Mouse (Mus musculus) limb, embryonic 11.5 days (tissue): ENCODE results near the gene Wdpcp. TPM values are rescaled to one million over a fixed set of nuclear protein-coding genes. Genes with fewer than 3 reads are reported as not detected.

Experiments
- ATAC-seq: fragments of 200-750 bp; cut with Nextera tagmentation; 2 replicates; pipeline ENCODE4 v1.8.0; 2017; ENCODE audit warnings: low read depth; ENCODE audit not compliant: insufficient number of reproducible peaks, low FRiP score, low TSS enrichment
- DNase-seq: peaks from one replicate; pipeline ENCODE4 v3.0.0-alpha.2; 2015; ENCODE audit warnings: low spot score
- H3K27ac ChIP-seq: fragments of 300-500 bp; sonication (generic); replicated peaks from 2 replicates; pipeline ENCODE4 v1.5.1; 2014; ENCODE audit warnings: low read depth, mild to moderate bottlenecking, low read length
- H3K27me3 ChIP-seq: fragments of 300-500 bp; sonication (generic); 2 replicates; pipeline ENCODE4 v1.6.1; 2014; ENCODE audit warnings: mild to moderate bottlenecking, low read length, mixed read lengths; ENCODE audit not compliant: control insufficient read depth, insufficient read depth
- H3K36me3 ChIP-seq: fragments of 300-500 bp; sonication (generic); 2 replicates; pipeline ENCODE4 v1.6.1; 2014; ENCODE audit warnings: mild to moderate bottlenecking, low read length, moderate library complexity, mixed read lengths; ENCODE audit not compliant: control insufficient read depth, insufficient read depth
- H3K4me1 ChIP-seq: fragments of 300-500 bp; sonication (generic); 2 replicates; pipeline ENCODE4 v1.6.1; 2014; ENCODE audit warnings: low read length, mixed read lengths; ENCODE audit not compliant: control insufficient read depth, insufficient read depth
- H3K4me2 ChIP-seq: fragments of 300-500 bp; sonication (generic); 2 replicates; pipeline ENCODE4 v1.6.1; 2014; ENCODE audit warnings: low read depth, mild to moderate bottlenecking, moderate library complexity; ENCODE audit not compliant: severe bottlenecking
- H3K4me3 ChIP-seq: fragments of 300-500 bp; sonication (generic); 2 replicates; pipeline ENCODE4 v1.5.1; 2014; ENCODE audit warnings: low read depth, low read length
- H3K9ac ChIP-seq: fragments of 300-500 bp; sonication (generic); 2 replicates; pipeline ENCODE4 v1.6.1; 2014; ENCODE audit warnings: mild to moderate bottlenecking, low read length
- H3K9me3 ChIP-seq: fragments of 300-500 bp; sonication (generic); 2 replicates; pipeline ENCODE4 v1.6.1; 2016; ENCODE audit warnings: low read length; ENCODE audit not compliant: control insufficient read depth
- WGBS: fragments of 180-500 bp; shearing (Covaris S2); extraction: QIAGEN DNeasy Blood & Tissue Kit; methylation state at CpG from one replicate; pipeline ENCODE4 v1.1.7; 2014; 5-methylcytosine and 5-hydroxymethylcytosine counted together
- polyA plus RNA-seq: library from polyadenylated mRNA; unstranded; fragments of >200 nt; fragmentation: Nextera tagmentation; extraction: Ambion mirVana; gene quantifications from 2 replicates; pipeline ENCODE4 v1.2.1, GENCODE M21; 2014

The Wdpcp gene
- polyA plus RNA-seq, 1 experiment from 2014 or later = 7.5 TPM

DNA sequence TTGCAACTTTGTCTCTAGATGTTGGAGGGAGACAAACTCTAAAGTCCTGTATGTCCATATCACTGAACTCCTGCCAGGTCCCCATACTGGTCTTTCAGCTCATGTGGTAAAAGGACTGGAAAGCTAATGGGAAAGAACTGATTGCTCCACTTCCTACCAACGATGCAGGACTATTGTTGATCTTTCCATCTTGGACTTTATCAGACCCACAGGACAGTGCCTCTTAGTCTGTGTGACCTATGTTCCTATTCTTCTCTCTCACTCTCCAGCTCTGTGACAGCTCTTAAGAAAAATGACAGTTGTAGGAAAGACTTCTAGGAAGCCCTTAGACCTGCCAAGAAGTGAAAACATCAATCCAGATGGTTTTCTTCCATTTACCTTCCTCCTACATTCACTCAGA lies 25.4 kb upstream of the Wdpcp start:
- H3K36me3 ChIP-seq = no peaks in the 10 kb centered on the region
- no peaks in the 10 kb centered on the region for H3K9me3 ChIP-seq
- no peaks in the 10 kb centered on the region for H3K4me1 ChIP-seq
- no peak overlapping the region for H3K27ac ChIP-seq
- 75% methylated on average over 1 of the region's 1 CpGs for WGBS
- no peak overlapping the region for H3K4me3 ChIP-seq
- no peak overlapping the region for H3K4me2 ChIP-seq
- H3K9ac ChIP-seq = no peak overlapping the region
- H3K27me3 ChIP-seq = no peaks in the 10 kb centered on the region
- ATAC-seq = no peak
- no peak for DNase-seq

DNA sequence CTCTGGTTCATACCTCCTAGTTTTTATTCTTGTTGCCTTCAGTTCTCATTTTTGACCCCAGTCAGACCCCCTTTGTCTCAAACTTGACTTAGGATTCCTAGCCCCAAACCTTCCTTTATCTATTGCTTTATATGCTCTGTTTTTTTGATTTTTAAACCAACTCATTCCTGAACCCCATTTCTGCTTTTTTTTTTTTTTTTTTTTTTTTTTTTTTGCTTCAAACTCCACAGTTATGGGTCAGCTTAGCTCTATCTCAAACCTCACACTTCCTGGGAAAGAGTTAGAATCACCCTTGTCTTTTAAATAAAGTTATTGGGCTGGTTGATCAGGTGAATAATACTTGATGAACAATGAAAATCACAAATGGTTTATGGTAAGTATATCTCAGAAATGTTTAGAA lies 24.5 kb upstream of the Wdpcp start:
- no peak overlapping the region for H3K27ac ChIP-seq
- no peak overlapping the region for H3K4me3 ChIP-seq
- H3K4me2 ChIP-seq = no peak overlapping the region
- H3K4me1 ChIP-seq = no peaks in the 10 kb centered on the region
- H3K27me3 ChIP-seq = no peaks in the 10 kb centered on the region
- H3K9ac ChIP-seq = no peak overlapping the region
- no peaks in the 10 kb centered on the region for H3K36me3 ChIP-seq
- no peaks in the 10 kb centered on the region for H3K9me3 ChIP-seq
- DNase-seq (no peak), ATAC-seq (no peak)

DNA sequence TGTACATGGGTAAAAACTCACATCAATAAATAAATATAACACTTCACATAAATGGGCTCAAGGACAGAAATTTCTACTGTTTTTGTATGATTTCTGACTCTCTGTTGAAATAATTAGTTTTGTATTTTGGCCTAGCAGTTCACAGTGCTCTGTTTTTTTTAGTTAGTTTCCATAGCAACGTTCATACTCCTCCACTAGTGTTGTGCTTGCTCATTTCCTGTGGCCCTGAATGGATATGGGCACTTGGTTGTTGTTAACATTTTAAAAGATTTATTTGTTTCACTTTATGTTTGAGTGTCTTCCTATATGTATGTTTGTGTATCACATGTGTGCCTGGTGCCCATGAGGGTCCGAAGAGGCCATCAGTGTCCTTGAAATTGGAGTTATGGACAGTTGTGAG lies 23.0 kb upstream of the Wdpcp start:
- Histone ChIP-seq H3K36me3 (no peaks in the 10 kb centered on the region), H3K9me3 (no peaks in the 10 kb centered on the region), H3K4me3 (no peak overlapping the region), H3K9ac (no peak overlapping the region), H3K4me2 (no peak overlapping the region), H3K27me3 (no peaks in the 10 kb centered on the region), H3K27ac (no peak overlapping the region), H3K4me1 (no peaks in the 10 kb centered on the region)
- WGBS = 91% methylated on average over 2 of the region's 2 CpGs
- DNase-seq (no peak), ATAC-seq (no peak)

DNA sequence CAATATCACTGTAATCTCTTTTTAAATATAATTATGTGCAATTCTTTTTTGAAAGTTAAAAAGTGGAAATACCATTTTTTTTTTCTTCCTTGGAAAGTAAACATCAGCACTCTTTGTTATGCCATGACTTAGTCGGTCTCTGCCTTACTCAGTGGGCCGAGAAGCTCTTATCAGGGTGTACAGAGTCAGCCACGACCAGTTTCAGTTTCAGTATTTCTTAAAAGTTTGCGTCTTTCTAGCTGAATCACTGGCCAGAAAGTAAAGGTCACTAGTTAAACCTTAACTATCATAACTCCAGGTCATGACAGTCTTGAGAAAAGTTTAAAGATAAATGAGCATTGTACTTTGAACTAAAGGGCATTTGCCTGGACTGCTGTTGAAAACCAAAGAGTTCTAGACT lies 22.3 kb upstream of the Wdpcp start:
- 91% methylated on average over 4 of the region's 4 CpGs for WGBS
- Histone ChIP-seq H3K36me3 (no peaks in the 10 kb centered on the region), H3K27ac (no peak overlapping the region), H3K27me3 (no peaks in the 10 kb centered on the region), H3K4me2 (no peak overlapping the region), H3K4me1 (no peaks in the 10 kb centered on the region), H3K9me3 (no peaks in the 10 kb centered on the region), H3K4me3 (no peak overlapping the region), H3K9ac (no peak overlapping the region)
- ATAC-seq = no peak
- DNase-seq = no peak

DNA sequence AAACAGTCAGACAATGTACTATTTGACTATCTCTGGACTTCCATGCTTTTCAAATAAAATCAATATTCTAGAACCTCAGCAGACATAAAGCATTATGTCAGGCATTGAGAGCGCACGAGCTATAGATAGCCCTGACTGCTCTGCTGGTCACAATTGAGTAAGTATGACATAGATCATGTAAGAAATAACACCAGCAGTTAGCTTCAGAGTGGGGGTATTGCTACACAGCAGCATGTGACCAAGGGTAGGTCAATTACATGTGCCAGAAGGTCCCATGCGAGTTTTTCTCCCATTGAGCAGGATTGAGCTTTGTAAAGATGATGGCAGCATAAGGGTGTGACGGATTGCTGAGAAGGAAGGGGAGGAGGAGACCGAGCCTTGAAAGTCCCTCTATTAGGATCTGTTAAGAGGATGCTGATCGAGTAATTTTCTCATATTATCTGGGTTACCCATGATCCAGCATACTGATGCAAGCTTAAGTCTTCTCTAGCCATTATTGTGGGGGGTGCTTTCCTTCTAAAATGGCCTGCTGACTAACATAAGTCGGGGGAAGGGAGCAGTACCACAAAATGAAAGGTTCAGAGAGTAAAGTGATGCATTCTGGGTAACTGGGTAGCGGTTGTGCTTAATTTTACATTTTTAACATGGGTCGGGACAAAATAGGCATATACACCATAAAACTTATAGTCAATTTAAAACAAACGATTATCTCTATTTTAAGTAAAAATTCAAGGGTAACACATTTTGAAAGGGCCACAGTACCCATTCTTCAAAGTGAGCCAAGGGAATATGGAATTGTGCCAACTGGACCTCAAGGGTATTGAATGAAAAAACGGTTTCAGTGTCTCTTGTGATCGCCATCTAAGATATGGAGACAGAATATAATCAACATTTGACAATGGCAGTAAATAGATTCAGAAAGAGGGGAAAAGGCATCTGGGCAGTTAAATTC lies 21.5 kb upstream of the Wdpcp start:
- Histone ChIP-seq H3K27ac (no peak overlapping the region), H3K36me3 (no peaks in the 10 kb centered on the region), H3K4me2 (no peak overlapping the region), H3K4me1 (no peaks in the 10 kb centered on the region), H3K9ac (no peak overlapping the region), H3K4me3 (no peak overlapping the region), H3K9me3 (no peaks in the 10 kb centered on the region), H3K27me3 (no peaks in the 10 kb centered on the region)
- ATAC-seq = no peak
- whole genome bisulfite sequencing = 91% methylated on average over 12 of the region's 12 CpGs
- DNase-seq = no peak

DNA sequence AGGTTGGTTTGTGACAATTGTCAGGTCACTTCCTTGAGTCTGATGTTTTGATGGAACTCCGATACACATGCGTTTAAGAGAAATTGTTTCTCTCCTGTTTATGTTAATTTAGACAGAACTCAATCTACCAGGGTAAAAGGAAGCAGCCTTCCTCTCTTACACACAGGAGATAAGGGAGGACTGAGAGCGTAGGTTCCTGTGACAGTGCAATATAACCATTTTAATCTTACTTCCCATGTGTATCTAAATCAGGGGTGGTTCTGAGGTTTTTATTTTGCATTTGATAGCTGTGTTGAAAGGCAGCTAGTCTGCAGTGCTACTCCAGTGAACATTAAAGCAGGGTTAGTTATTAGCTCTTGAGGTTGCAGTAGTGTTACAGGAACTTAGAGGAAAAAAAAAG lies 20.0 kb upstream of the Wdpcp start:
- H3K27ac ChIP-seq = no peak overlapping the region
- H3K4me1 ChIP-seq = no peaks in the 10 kb centered on the region
- H3K36me3 ChIP-seq = no peaks in the 10 kb centered on the region
- H3K4me2 ChIP-seq = no peak overlapping the region
- H3K9ac ChIP-seq = no peak overlapping the region
- H3K4me3 ChIP-seq = no peak overlapping the region
- ATAC-seq (no peak), DNase-seq (no peak)
- 87% methylated on average over 3 of the region's 3 CpGs for WGBS
- H3K9me3 ChIP-seq = no peaks in the 10 kb centered on the region
- H3K27me3 ChIP-seq = no peaks in the 10 kb centered on the region

DNA sequence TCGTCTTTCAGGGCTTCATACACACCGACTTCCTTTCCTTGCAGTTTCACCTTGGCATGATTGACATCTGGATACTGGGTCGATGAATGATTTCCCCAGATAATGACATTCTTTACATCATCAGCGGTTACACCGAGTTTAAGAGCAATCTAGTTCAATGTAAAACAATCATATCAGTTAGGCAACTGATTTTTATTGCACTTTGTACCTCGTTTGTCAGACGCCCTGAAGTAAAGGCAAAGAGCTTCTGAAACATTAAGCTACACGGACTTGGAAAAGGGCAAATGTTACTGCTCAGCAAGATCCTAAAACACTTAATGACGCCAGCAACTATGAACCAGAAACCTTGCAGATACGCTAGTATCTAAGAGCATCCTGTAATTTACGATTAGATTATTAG lies 12.3 kb upstream of the Wdpcp start:
- 83% methylated on average over 11 of the region's 11 CpGs for WGBS
- no peaks in the 10 kb centered on the region for H3K27me3 ChIP-seq
- H3K9ac ChIP-seq = no peak overlapping the region
- no peak overlapping the region for H3K27ac ChIP-seq
- ATAC-seq = no peak
- DNase-seq = no peak
- H3K4me1 ChIP-seq = no peaks in the 10 kb centered on the region
- no peak overlapping the region for H3K4me3 ChIP-seq
- no peak overlapping the region for H3K4me2 ChIP-seq
- no peaks in the 10 kb centered on the region for H3K9me3 ChIP-seq
- H3K36me3 ChIP-seq = peaks cover 4% of the 10 kb centered on the region

DNA sequence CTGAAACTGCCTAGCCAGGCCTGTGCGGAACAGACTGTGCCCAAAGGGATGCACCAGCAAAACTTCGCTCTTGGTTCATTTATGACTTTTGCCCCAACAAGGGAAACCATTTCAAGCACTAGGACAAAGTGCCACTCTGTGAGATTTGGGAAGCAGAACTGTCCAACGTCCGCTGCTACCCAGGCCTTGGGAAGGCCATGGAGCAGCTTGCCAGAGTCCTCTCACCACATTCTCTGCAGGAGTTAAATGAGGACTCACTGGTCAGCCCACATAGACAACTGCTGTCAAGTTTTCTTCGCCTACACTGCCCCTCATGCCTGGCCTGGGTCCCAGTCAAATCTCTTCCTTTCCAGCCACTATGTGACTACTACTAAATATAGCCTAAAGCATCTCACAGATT lies 10.7 kb upstream of the Wdpcp start:
- DNase-seq (no peak), ATAC-seq (no peak)
- Histone ChIP-seq H3K4me2 (no peak overlapping the region), H3K27me3 (no peaks in the 10 kb centered on the region), H3K4me1 (no peaks in the 10 kb centered on the region), H3K9me3 (no peaks in the 10 kb centered on the region), H3K4me3 (no peak overlapping the region), H3K27ac (no peak overlapping the region), H3K9ac (no peak overlapping the region), H3K36me3 (peaks cover 4% of the 10 kb centered on the region)
- WGBS = 92% methylated on average over 5 of the region's 5 CpGs
